ENCODE assay signal across 24 mouse cellular contexts in genomic region chr9:37514456-37514855, GRCm38 (mm10). TPM values are rescaled to one million over a fixed set of nuclear protein-coding genes. Genes with fewer than 3 reads are reported as not detected.
A peak's percentile ranks its signal among the peaks of the same experiment; 100 is the strongest.
DNase-seq lines count a peak whose midpoint lies in the region; ATAC-seq and TF ChIP-seq lines count a peak whose summit lies in the region.
"Had no signal": no experiment of that assay in that cellular context is flagged by ENCODE, and none has a peak within 500 bp of the region (broad histone marks: within the 10 kb centered on the region; RNA-seq: fewer than 3 reads in every experiment).

No protein-coding gene starts in this region.

- TF ChIP-seq EP300 in MEL (IDR thresholded peaks at IDR 0.05; ENCODE audit: low read depth in 1 of 2, low read length in 2 of 2): peak in 1 of 2 experiments; percentile 12; a peak in 1 of 4 replicates

- peaks cover 12% of the 10 kb centered on the region for H3K4me1 ChIP-seq in heart, embryonic 15.5 days (replicated peaks)
- H3K4me1 ChIP-seq in heart, embryonic 12.5 days (replicated peaks): peaks cover 18% of the 10 kb centered on the region
- peaks cover 13 to 27% of the 10 kb centered on the region in 2 experiments for H3K4me1 ChIP-seq in MEL (ENCODE audit: control insufficient read depth in 1 of 2, insufficient read depth in 2 of 2, low read length in 2 of 2)
- H3K4me1 ChIP-seq: embryonic facial prominence, embryonic 10.5 days; embryonic facial prominence, embryonic 12.5 days had no signal

- no peak for DNase-seq in frontal cortex, postnatal 10 days (ENCODE audit: low spot score in 2 of 2)
- DNase-seq in left cerebral cortex, adult 2 months (ENCODE audit: extremely low spot score in 1 of 2, low spot score in 2 of 2): no peak
- no peak for DNase-seq in left cerebral cortex, adult 8-10 months (ENCODE audit: low spot score in 2 of 2)
- DNase-seq in MEL (ENCODE audit: low read depth, low spot score): peak; percentile 57
- DNase-seq in yolk sac, embryonic 10.5 days (ENCODE audit: low spot score): no peak
- DNase-seq: adrenal gland, adult 2 months; adrenal gland, postnatal 10 days; adrenal gland, postnatal 25 days; B cell, adult 2 months; cerebellum, adult 11-12 months; cerebellum, adult 2 months; cerebellum, adult 9-10 months; cerebellum, postnatal 10 days; cerebellum, postnatal 25 days had no signal

- no peaks in the 10 kb centered on the region for H3K79me2 ChIP-seq in MEL (ENCODE audit: control insufficient read depth, insufficient read depth, low read length, poor library complexity)

- H3K36me3 ChIP-seq in heart, embryonic 15.5 days: peaks cover 8% of the 10 kb centered on the region; the same call in 1 of the 2 replicates
- H3K36me3 ChIP-seq in heart, embryonic 12.5 days: peaks cover 9% of the 10 kb centered on the region
- H3K36me3 ChIP-seq in MEL (ENCODE audit: control insufficient read depth in 1 of 2, insufficient read depth in 2 of 2, low read length in 2 of 2): peaks cover 0 to 37% of the 10 kb centered on the region in 2 experiments; a peak in 2 of 4 replicates

- 0 out of 2 replicates have a peak, but pooled peaks have one; percentile 10 for ATAC-seq in frontal cortex, adult (ENCODE audit: low TSS enrichment)
- ATAC-seq in heart, embryonic 15.5 days (replicated peaks; ENCODE audit: insufficient number of reproducible peaks, insufficient read depth, low FRiP score, low read depth): no peak
- ATAC-seq in heart, embryonic 12.5 days (ENCODE audit: insufficient number of reproducible peaks, low FRiP score): no peak
- ATAC-seq: CD4-positive, CD25-positive, alpha-beta regulatory T cell, adult 4 months; forebrain, embryonic 13.5 days; forebrain, embryonic 15.5 days had no signal

- TF ChIP-seq CTCF in left cerebral cortex, adult 2 months (IDR thresholded peaks at IDR 0.05): no peak
- no peak for TF ChIP-seq CTCF in MEL (IDR thresholded peaks at IDR 0.05 in 2 of 3, conservative IDR thresholded peaks at IDR 0.05 in 1 of 3; ENCODE audit: control insufficient read depth in 1 of 3, insufficient read depth in 1 of 3, low read depth in 2 of 3, low read length in 3 of 3, poor library complexity in 1 of 3, severe bottlenecking in 1 of 3)

- H3K27me3 ChIP-seq in heart, embryonic 15.5 days: no peaks in the 10 kb centered on the region
- no peaks in the 10 kb centered on the region for H3K27me3 ChIP-seq in heart, embryonic 12.5 days (replicated peaks)
- no peaks in the 10 kb centered on the region for H3K27me3 ChIP-seq in MEL (ENCODE audit: control insufficient read depth in 1 of 2, insufficient read depth in 2 of 2, low read length in 2 of 2)
- H3K27me3 ChIP-seq: CH12.LX; embryonic facial prominence, embryonic 12.5 days; forebrain, embryonic 13.5 days; forebrain, embryonic 15.5 days had no signal

- TF ChIP-seq RAD21 in MEL (IDR thresholded peaks at IDR 0.05; ENCODE audit: low read depth, low read length): no peak

- H3K4me3 ChIP-seq in heart, embryonic 15.5 days: no peak overlapping the region
- no peak overlapping the region for H3K4me3 ChIP-seq in heart, embryonic 12.5 days
- no peak overlapping the region for H3K4me3 ChIP-seq in left cerebral cortex, adult 2 months
- no peak overlapping the region for H3K4me3 ChIP-seq in MEL (ENCODE audit: control insufficient read depth in 1 of 2, insufficient read depth in 1 of 2, low read depth in 2 of 2, low read length in 2 of 2)
- H3K4me3 ChIP-seq: embryonic facial prominence, embryonic 10.5 days; embryonic facial prominence, embryonic 12.5 days; forebrain, embryonic 13.5 days; forebrain, embryonic 15.5 days had no signal

- H3K4me2 ChIP-seq in heart, embryonic 15.5 days: no peak overlapping the region
- no peak overlapping the region for H3K4me2 ChIP-seq in heart, embryonic 12.5 days
- H3K4me2 ChIP-seq: embryonic facial prominence, embryonic 12.5 days; forebrain, embryonic 13.5 days; forebrain, embryonic 15.5 days had no signal

- intact Hi-C loops in left cerebral cortex, adult 2 months (cut with DNase I): no loop called here

- no peak overlapping the region for H3K9ac ChIP-seq in heart, embryonic 15.5 days
- H3K9ac ChIP-seq in heart, embryonic 12.5 days: no peak overlapping the region
- H3K9ac ChIP-seq in MEL (ENCODE audit: control insufficient read depth, low read depth, low read length, poor library complexity, severe bottlenecking): no peak overlapping the region
- H3K9ac ChIP-seq: embryonic facial prominence, embryonic 12.5 days; forebrain, embryonic 13.5 days; forebrain, embryonic 15.5 days had no signal

- WGBS in heart, embryonic 15.5 days: 60% methylated on average over 3 of the region's 3 CpGs
- WGBS in heart, embryonic 12.5 days: 70% methylated on average over 3 of the region's 3 CpGs

- no peaks in the 10 kb centered on the region for H3K9me3 ChIP-seq in heart, embryonic 15.5 days (replicated peaks)
- H3K9me3 ChIP-seq in heart, embryonic 12.5 days (replicated peaks): no peaks in the 10 kb centered on the region
- no peaks in the 10 kb centered on the region for H3K9me3 ChIP-seq in MEL (replicated peaks; ENCODE audit: insufficient read depth, low read length)
- H3K9me3 ChIP-seq: embryonic facial prominence, embryonic 10.5 days; embryonic facial prominence, embryonic 12.5 days; forebrain, embryonic 13.5 days; forebrain, embryonic 15.5 days; G1E had no signal

- no peak for TF ChIP-seq POLR2A in MEL (IDR thresholded peaks at IDR 0.05; ENCODE audit: control insufficient read depth in 1 of 2, insufficient read depth in 1 of 2, low read depth in 1 of 2, low read length in 2 of 2, poor library complexity in 1 of 2)

- H3K27ac ChIP-seq in heart, embryonic 15.5 days: peak overlapping the region; percentile 0; the same call in 1 of the 2 replicates
- no peak overlapping the region for H3K27ac ChIP-seq in heart, embryonic 12.5 days (ENCODE audit: poor library complexity, severe bottlenecking)
- H3K27ac ChIP-seq in left cerebral cortex, adult 2 months: peak overlapping the region; percentile 73
- no peak overlapping the region for H3K27ac ChIP-seq in MEL (ENCODE audit: control insufficient read depth, low read depth, low read length)
- H3K27ac ChIP-seq: embryonic facial prominence, embryonic 10.5 days; embryonic facial prominence, embryonic 12.5 days; forebrain, embryonic 13.5 days; forebrain, embryonic 15.5 days had no signal

TF ChIP-seq in MEL, 35 proteins besides CTCF, POLR2A, EP300 and RAD21:
- TF ChIP-seq JUND (IDR thresholded peaks at IDR 0.05; ENCODE audit: low read depth, low read length) (no peak), ZKSCAN1 (IDR thresholded peaks at IDR 0.05; ENCODE audit: low read depth, low read length) (no peak), RCOR1 (IDR thresholded peaks at IDR 0.05; ENCODE audit: low read depth, low read length) (peak; percentile 97), GATA1 (IDR thresholded peaks at IDR 0.05; ENCODE audit: low read depth, low read length) (peak; percentile 59)

RNA-seq across cellular contexts. Expression of gene Esam, which starts 13.4 kb away (rescaled TPM):
- polyA plus RNA-seq in heart, embryonic 15.5 days (2015; fragmentation: Nextera tagmentation; extraction: Ambion mirVana): 76.9 and 89.3 TPM in 2 replicates
- polyA plus RNA-seq in heart, embryonic 12.5 days (2016; fragmentation: Nextera tagmentation; extraction: Ambion mirVana): 54.6 and 59.8 TPM in 2 replicates
- 10 to 100 TPM; 19.6 to 22.5 TPM for total RNA-seq in left cerebral cortex, adult 2 months (2021)
- total RNA-seq in left cerebral cortex, adult 8-10 months (2022): 10 to 100 TPM; 16.1 to 20.5 (median 16.6) TPM
- 0.10 and 0.23 TPM in 2 replicates for total RNA-seq in MEL (2012; rRNA removed)
- under 1 TPM in 1 of 2 experiments, not detected in 1; 0.89 TPM for polyA plus RNA-seq in MEL (2012; ENCODE audit: insufficient read depth in 1 of 2, insufficient read length in 2 of 2, low read depth in 1 of 2, low replicate concordance in 2 of 2, missing spikeins in 1 of 2)
- total RNA-seq: G1E had no signal
- polyA plus RNA-seq: CD4-positive, CD25-positive, alpha-beta regulatory T cell, adult 4 months; G1E had no signal

RNA-seq across cellular contexts. Expression of gene Vsig2, which starts 24.6 kb away (rescaled TPM):
- polyA plus RNA-seq in heart, embryonic 15.5 days (2015; fragmentation: Nextera tagmentation; extraction: Ambion mirVana): 2.3 and 2.5 TPM in 2 replicates
- 1.6 and 1.9 TPM in 2 replicates for polyA plus RNA-seq in heart, embryonic 12.5 days (2016; fragmentation: Nextera tagmentation; extraction: Ambion mirVana)
- 1 to 10 TPM; 4.1 to 4.5 TPM for total RNA-seq in left cerebral cortex, adult 2 months (2021)
- total RNA-seq in left cerebral cortex, adult 8-10 months (2022): 1 to 10 TPM; 2.8 to 4.6 (median 3.8) TPM
- total RNA-seq in MEL (2012; rRNA removed): not detected in 2 replicates
- under 1 TPM in 1 of 2 experiments, not detected in 1; 0.64 TPM for polyA plus RNA-seq in MEL (2012; ENCODE audit: insufficient read depth in 1 of 2, insufficient read length in 2 of 2, low read depth in 1 of 2, low replicate concordance in 2 of 2, missing spikeins in 1 of 2)
- total RNA-seq: CH12.LX had no signal
- polyA plus RNA-seq: CD4-positive, CD25-positive, alpha-beta regulatory T cell, adult 4 months; G1E had no signal

RNA-seq across cellular contexts. Expression of gene Msantd2, which starts 25.3 kb away (rescaled TPM):
- polyA plus RNA-seq in heart, embryonic 15.5 days (2015; fragmentation: Nextera tagmentation; extraction: Ambion mirVana): 9.5 and 14.8 TPM in 2 replicates
- polyA plus RNA-seq in heart, embryonic 12.5 days (2016; fragmentation: Nextera tagmentation; extraction: Ambion mirVana): 21.7 and 28.2 TPM in 2 replicates
- 10 to 100 TPM; 21.4 to 26.7 TPM for total RNA-seq in left cerebral cortex, adult 2 months (2021)
- 10 to 100 TPM; 19.8 to 24.6 (median 22.9) TPM for total RNA-seq in left cerebral cortex, adult 8-10 months (2022)
- 15.5 and 16.1 TPM in 2 replicates for total RNA-seq in MEL (2012; rRNA removed)
- 10 to 100 TPM in 1 of 2 experiments, not detected in 1; 26.2 TPM for polyA plus RNA-seq in MEL (2012; ENCODE audit: insufficient read depth in 1 of 2, insufficient read length in 2 of 2, low read depth in 1 of 2, low replicate concordance in 2 of 2, missing spikeins in 1 of 2)

RNA-seq across cellular contexts. Expression of gene Nrgn, which starts 38.2 kb away (rescaled TPM):
- 5.9 and 6.3 TPM in 2 replicates for polyA plus RNA-seq in heart, embryonic 15.5 days (2015; fragmentation: Nextera tagmentation; extraction: Ambion mirVana)
- 7.4 and 11.3 TPM in 2 replicates for polyA plus RNA-seq in heart, embryonic 12.5 days (2016; fragmentation: Nextera tagmentation; extraction: Ambion mirVana)
- total RNA-seq in left cerebral cortex, adult 2 months (2021): 1,000 to 10,000 TPM; 1,927 to 1,950 TPM
- total RNA-seq in left cerebral cortex, adult 8-10 months (2022): 1,000 to 10,000 TPM; 1,419 to 1,602 (median 1,517) TPM
- total RNA-seq in MEL (2012; rRNA removed): 0.58 and 0.78 TPM in 2 replicates
- polyA plus RNA-seq in MEL (2012; ENCODE audit: insufficient read depth in 1 of 2, insufficient read length in 2 of 2, low read depth in 1 of 2, low replicate concordance in 2 of 2, missing spikeins in 1 of 2): 10 to 100 TPM in 1 of 2 experiments, not detected in 1; 43.5 TPM

RNA-seq across cellular contexts. Expression of gene Siae, which starts 41.0 kb away (rescaled TPM):
- polyA plus RNA-seq in heart, embryonic 15.5 days (2015; fragmentation: Nextera tagmentation; extraction: Ambion mirVana): 9.0 and 10.2 TPM in 2 replicates
- polyA plus RNA-seq in heart, embryonic 12.5 days (2016; fragmentation: Nextera tagmentation; extraction: Ambion mirVana): 11.1 and 11.4 TPM in 2 replicates
- 10 to 100 TPM; 17.1 to 18.8 TPM for total RNA-seq in left cerebral cortex, adult 2 months (2021)
- 10 to 100 TPM; 15.0 to 18.3 (median 16.8) TPM for total RNA-seq in left cerebral cortex, adult 8-10 months (2022)
- 4.9 and 5.1 TPM in 2 replicates for total RNA-seq in MEL (2012; rRNA removed)
- polyA plus RNA-seq in MEL (2012; ENCODE audit: insufficient read depth in 1 of 2, insufficient read length in 2 of 2, low read depth in 1 of 2, low replicate concordance in 2 of 2, missing spikeins in 1 of 2): 1 to 10 TPM in 1 of 2 experiments, not detected in 1; 9.2 TPM

Comparison
In these comparisons a context has a peak if more than half of its experiments do, and no peak if none do; other contexts are left out.
1. H3K27ac ChIP-seq: peak in heart, embryonic 15.5 days (single experiment) and left cerebral cortex, adult 2 months (single experiment); none in heart, embryonic 12.5 days (single experiment) and MEL (single experiment).
2. RNA of gene Esam, which starts 13.4 kb away (total RNA-seq): 19.6 to 22.5 TPM in left cerebral cortex, adult 2 months and 16.1 to 20.5 TPM in left cerebral cortex, adult 8-10 months; 0.10 to 0.23 TPM in MEL; every median in the first group is over 10 times any median in the second.